Mouse (Mus musculus): ENCODE data around the gene Cyp2w1.
A peak's percentile ranks its signal among the peaks of the same experiment; 100 is the strongest.

Cyp2w1 gene

DNA sequence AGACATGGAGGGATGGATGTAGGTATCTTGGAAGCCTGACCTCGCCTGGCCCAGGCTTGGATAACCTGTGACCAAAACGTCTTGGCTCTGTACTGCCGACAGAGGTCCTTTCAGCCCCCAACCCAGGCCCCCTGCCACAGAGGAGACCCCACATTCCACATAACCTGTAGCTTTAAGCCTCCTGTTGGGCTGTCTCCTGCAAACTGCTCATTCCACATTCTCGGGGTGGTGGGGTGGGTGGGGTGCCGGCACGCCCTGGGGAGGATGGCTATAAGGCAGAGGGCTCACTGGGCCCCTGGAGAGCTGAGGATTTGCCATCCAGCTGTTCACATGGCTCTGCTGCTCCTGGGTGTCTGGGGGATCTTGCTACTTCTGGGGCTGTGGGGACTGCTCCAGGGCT lies at the start of gene Cyp2w1:
TSS of gene Cyp2w1 (plus strand) at position 301 of the 400 bp plus-strand sequence.
- DNase-seq (ENCODE audit: low spot score in 2 of 2), result no peak

GRCm38 (mm10) chr5:139303646-139304061 lies 48.8 kb upstream of the Cyp2w1 start:
- DNase-seq (ENCODE audit: low spot score in 2 of 2), result no peak

GRCm38 (mm10) chr5:139309946-139310345 lies 42.5 kb upstream of the Cyp2w1 start:
- no peak for DNase-seq (ENCODE audit: low spot score in 2 of 2)

GRCm38 (mm10) chr5:139310477-139310876 lies 41.9 kb upstream of the Cyp2w1 start:
- no peak for DNase-seq (ENCODE audit: low spot score in 2 of 2)

DNA sequence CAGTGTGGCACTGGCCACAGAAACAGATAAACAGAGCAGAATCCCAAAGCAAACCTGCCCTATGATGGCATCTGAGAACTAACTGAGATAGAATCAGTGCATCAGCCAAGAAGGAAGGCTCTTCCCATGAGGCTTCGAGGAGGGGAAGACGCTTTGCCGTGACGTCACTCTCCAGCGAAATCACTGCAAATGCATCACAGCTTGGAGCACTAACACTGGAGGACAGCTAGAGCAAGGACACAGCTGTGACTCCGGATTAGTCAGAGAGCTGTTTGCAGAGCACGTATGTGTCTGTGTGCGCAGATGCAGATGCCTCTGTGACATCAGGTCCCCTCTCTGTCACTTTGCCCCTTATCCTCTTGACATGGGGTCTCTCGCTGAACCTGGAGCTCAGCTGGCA lies 40.6 kb upstream of the Cyp2w1 start:
- no peak for DNase-seq (ENCODE audit: low spot score in 2 of 2)

DNA sequence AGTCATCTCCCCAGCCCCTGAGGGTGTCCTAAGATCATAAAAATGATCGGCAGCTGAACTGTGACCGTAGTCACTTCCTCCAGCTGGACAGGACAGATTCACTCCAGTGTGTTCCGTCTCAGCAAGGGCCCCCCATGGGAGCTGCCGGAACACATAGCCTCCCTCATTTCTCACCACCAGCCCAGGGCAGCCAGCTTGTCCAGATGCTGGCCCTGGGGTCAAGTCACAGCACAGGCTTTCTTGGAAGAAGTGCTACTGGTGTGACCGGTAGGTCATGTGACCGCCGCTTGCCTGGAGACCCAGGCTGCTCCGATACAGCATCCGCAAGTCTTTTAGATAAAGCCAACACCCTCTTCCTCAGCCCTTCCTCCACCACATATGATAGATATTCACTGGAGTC lies 38.9 kb upstream of the Cyp2w1 start:
- DNase-seq (ENCODE audit: low spot score in 2 of 2), result no peak

GRCm38 (mm10) chr5:139314941-139315642 lies 37.3 kb upstream of the Cyp2w1 start:
- DNase-seq (ENCODE audit: low spot score in 2 of 2), result no peak

DNA sequence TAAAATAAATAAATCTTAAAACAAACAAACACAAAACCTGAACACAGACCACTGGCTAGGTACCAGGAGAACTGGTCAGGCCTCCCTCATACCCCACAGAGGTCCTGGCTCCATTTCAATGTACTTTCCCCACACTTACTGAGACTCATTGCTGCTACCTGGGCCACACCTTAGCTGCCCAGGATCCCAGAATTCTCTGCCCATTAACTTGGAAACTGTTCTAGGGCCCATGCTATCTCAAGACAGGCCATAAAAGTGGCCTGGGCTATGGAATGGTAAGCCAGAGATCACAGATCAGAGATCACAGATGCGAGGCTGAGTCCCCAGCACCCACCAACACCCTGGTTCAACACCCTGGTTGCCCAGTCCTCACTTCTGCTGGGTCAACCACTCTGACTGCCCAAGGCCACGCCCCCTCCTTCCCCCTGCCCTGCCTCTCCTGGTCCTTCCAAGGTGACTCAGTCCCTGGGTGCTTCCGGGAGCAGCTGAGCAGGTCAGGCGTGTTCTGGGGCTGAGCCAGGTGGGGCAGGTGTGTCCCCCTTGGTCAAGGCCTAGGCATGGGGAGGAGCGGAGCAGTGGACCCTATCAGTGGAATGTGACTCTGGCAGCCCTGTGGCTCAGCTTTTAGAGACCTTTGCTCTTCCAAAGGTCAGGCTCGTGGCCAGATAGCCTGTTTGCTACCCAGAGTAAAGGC lies 35.3 kb upstream of the Cyp2w1 start:
- no peak for DNase-seq (ENCODE audit: low spot score in 2 of 2)

DNA sequence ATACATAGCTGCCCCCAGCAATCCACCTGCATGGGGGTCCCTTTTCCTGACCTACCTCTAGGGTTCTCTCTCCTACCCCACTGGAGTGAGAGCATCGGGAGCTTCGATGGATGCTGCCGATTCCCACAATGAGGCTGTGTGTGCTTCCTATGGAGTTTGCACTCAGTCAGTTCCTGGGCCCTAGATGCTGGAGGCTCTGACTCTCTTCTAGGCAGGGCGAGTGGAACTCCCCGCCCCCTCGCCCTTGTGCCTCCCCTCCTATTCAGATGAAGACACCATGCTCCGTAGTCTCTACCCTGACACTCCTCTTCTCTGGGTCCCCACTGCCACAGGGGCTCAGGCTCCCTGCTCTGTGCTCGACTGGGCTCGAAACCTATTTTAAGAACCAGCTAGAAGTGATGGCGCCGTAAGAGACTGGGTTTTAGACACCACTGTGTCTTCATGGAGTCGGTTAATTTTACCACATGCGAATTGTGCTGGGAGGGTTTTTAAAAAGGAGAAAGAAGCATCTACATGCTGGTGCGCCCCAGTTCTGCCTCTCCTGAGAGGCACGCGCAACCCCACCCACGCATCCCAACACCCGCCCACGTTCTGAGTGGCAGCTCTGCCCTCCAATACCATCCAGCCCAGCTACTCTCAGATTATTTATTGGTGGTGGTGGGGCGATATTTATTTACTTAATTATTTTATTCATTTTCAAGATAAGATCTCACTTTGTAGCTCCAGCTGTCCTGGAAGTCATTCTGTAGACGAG lies 34.5 kb upstream of the Cyp2w1 start:
- DNase-seq (ENCODE audit: low spot score in 2 of 2), result peak; percentile 54 to 75

- no peak for DNase-seq (ENCODE audit: low spot score in 2 of 2)
Measured at GRCm38 (mm10) chr5:139320424-139320823, 32.0 kb upstream of the Cyp2w1 start.

DNA sequence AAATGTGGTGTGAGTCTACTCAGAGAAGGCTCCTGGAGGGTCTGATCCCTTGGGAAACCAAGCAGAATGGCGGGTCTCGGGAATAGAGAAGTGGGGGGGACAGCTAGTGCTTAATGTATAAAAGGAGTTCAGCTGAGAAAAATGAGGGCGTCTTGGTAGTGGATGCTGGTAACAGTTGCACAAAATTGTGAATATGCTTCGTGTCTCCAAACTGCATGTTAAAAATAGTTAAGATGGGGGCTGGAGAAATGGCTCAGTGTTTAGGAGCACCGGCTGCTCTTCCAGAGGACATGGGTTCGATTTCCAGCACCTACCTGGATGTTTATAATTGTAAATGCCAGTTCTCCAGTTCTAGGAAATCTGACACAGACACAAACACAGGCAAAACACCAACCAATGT lies 31.1 kb upstream of the Cyp2w1 start:
- DNase-seq (ENCODE audit: low spot score in 2 of 2), result no peak

DNA sequence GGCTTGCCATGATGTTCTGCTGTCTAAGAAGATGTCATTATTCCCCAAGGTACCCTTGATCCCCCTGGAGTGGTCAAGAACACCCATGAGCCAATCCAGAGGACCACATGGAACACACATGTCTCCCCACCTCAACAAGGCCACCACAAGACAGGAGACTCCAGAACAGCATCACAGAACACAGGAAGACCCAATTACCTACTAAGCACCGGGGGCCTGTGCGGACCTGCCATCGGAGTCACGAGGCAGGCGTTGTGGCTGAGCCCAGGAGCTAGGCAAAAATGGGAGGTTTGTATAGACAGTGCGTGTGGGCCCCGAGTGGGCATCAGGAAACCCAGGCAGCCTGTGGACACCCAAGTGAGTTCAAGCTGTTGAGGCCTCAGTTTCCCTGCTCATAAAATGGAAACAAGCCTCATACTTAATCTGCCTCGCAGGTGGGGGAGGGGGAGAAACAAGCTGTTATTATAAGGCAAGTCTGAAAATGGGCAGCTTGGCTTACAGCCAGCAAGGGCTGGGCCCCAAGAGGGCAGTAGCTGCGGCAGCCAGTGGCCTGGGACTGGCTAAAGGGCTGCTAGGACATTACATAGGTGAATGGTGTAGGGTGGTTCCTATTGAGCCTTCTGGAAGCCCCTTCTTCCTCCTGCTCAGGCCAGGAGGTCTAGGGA lies 29.0 kb upstream of the Cyp2w1 start:
- DNase-seq (ENCODE audit: low spot score in 2 of 2), result peak in 1 of 2 experiments; percentile 45

GRCm38 (mm10) chr5:139324045-139324491 lies 28.3 kb upstream of the Cyp2w1 start:
- peak in 1 of 2 experiments; percentile 66 for DNase-seq (ENCODE audit: low spot score in 2 of 2)

- peak in 1 of 2 experiments; percentile 69 for DNase-seq (ENCODE audit: low spot score in 2 of 2)
Measured at GRCm38 (mm10) chr5:139324691-139325394, 27.6 kb upstream of the Cyp2w1 start.

DNA sequence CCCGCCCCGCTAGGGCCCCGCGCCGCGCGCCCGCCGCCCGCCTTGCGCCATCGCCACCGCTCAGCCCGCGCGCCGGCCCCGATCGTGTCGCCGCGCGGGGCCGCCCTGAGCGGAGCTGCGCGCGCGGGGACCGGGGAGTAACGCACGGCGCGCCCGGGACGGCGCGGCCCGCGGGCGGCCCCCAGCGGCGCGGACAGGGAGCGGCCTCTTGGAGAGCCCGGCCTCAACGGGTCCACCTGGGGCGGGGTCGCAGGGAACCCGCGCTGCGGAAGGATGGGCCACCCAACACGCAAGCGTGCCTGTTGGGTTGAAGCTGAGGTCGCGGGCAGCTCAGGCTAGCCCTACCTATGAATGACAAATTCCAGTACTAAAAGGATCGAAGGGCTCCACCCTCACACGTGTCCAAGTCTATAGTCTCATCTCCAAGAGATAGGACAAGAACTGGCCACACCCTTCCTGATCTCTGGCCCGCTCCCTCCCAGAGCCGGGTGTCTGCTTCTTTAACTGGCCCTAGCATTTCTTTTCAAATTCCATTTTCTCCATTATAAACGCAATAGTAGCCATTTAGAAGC lies 26.9 kb upstream of the Cyp2w1 start, which contains the start of gene Adap1:
TSS of gene Adap1 (minus strand) at position 228 of the 572 bp plus-strand sequence.
- DNase-seq (ENCODE audit: low spot score in 2 of 2), result peak in 1 of 2 experiments; percentile 70

DNA sequence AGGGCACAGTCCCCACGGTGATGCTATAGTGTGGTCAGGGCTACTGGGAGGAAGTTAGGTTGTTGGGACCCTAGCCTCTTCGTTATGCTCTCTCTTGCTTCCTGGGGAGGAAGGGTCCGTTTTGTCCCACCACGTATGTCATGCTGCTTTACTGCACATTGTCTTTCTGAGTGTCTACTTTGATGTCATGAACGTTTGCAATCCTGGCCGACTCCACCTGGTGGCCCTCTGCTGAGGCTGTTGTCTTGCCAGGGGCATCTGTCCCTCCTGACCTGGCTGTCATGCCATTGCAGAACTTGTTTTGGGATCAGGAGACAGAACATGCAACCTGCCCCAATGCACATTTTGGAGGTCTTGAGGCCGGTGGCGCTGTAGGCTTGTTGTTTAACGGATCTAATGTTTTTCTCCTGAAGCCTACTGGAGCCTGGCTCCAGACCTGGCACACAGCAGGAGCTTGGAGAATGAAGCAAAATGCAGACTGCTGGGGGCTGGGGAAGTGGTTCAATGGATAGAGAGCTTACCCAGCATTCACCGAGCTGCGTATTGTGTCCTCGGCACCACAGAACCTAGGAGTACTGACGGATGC lies 26.2 kb upstream of the Cyp2w1 start:
- DNase-seq (ENCODE audit: low spot score in 2 of 2), result no peak

GRCm38 (mm10) chr5:139326986-139327633 lies 25.3 kb upstream of the Cyp2w1 start:
- no peak for DNase-seq (ENCODE audit: low spot score in 2 of 2)

DNA sequence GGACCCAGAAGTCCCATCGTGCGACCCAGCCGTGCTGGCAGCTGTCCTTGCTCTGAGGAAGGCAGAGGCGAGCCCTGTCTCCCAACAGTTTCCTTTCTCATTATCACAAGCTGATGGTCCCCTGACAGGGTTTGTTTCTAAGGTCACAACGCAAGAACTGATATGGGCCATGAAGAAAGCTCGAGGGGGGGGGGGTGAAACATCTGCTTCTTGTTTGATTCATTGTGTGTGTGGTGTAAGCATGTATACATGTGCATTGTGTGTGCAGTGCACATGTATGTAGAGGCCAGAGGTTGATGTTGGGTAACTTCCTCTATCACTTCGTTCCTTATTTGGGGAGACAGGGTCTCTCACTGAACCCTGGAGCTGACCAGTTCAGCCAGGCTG lies 24.8 kb upstream of the Cyp2w1 start:
- DNase-seq (ENCODE audit: low spot score in 2 of 2), result no peak

DNA sequence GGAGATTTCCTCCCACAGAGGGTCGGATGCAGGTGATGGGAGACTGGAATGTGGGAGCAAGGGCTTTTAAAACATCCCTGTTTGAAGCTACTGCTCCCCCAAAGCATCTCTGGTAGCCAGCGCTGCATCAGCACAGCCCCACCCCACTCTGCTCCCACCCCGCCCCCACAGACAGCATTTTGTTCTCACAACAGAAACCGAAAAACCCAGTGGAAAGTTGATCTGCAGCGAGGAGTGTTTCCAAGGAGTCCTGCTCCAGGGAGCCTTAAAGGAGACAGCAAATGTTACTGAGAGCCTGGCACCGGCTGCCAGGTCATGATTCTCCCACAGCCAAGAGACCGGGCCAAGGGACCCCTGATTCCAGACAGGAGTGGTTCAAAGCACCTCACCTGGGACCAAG lies 21.7 kb upstream of the Cyp2w1 start:
- no peak for DNase-seq (ENCODE audit: low spot score in 2 of 2)

DNA sequence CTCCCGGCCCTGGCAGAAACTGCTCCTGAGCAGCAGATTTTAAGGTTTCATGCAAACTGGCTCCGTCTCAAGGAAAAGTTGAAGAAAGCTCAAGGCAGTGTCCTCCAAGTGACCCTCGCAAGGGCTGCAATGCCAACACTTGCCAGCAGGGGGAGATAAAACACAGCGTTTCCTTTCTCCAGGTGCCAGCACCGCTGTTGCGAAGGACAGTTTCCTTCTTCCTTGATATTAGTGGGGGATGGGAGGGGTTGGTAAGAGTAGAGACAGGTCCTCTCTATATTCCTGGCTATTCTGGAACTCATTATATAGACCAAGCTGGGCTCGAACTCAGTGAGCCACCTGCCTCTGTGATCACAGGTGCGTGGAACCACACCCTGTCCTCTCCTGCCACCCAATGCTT lies 20.7 kb upstream of the Cyp2w1 start:
- DNase-seq (ENCODE audit: low spot score in 2 of 2), result peak in 1 of 2 experiments; percentile 78
